Mouse (Mus musculus) urinary bladder, postnatal 36 days (tissue): ENCODE data around the gene Map7d1.

ENCODE experiments used
- DNase-seq, 2 experiments: peaks; one replicate each; pipeline ENCODE4 v3.0.0; 2022; ENCODE audit warnings: low spot score in 2 of 2, mixed read lengths in 1 of 2

Gene Map7d1

GRCm38 (mm10) chr4:126202303-126203181 is 53.6 kb downstream of the Map7d1 start, which contains the start of gene Thrap3:
TSS of gene Thrap3 (minus strand) at chr4:126202760.
- peak; percentile 97 to 99 for DNase-seq

- peak; percentile 45 for DNase-seq
Observed at GRCm38 (mm10) chr4:126201514-126202302, 54.4 kb downstream of the Map7d1 start.

- DNase-seq = no peak
Observed at GRCm38 (mm10) chr4:126200656-126201055, 55.5 kb downstream of the Map7d1 start.

- no peak for DNase-seq
Observed at GRCm38 (mm10) chr4:126200036-126200435, 56.1 kb downstream of the Map7d1 start.

GRCm38 (mm10) chr4:126199556-126199955 is 56.6 kb downstream of the Map7d1 start:
- DNase-seq = no peak

- no peak for DNase-seq
Observed at GRCm38 (mm10) chr4:126197485-126197884, 58.7 kb downstream of the Map7d1 start.

- no peak for DNase-seq
Observed at GRCm38 (mm10) chr4:126194916-126195315, 61.2 kb downstream of the Map7d1 start.

GRCm38 (mm10) chr4:126194216-126194615 is 61.9 kb downstream of the Map7d1 start:
- no peak for DNase-seq

- DNase-seq = no peak
Observed at GRCm38 (mm10) chr4:126190636-126191035, 65.5 kb downstream of the Map7d1 start.

GRCm38 (mm10) chr4:126187096-126187495 is 69.0 kb downstream of the Map7d1 start:
- no peak for DNase-seq

GRCm38 (mm10) chr4:126183034-126183433 is 73.1 kb downstream of the Map7d1 start:
- DNase-seq = no peak
